Mouse (Mus musculus): ENCODE results near the gene Gm21830. TPM values are rescaled to one million over a fixed set of nuclear protein-coding genes. Genes with fewer than 3 reads are reported as not detected.
"Not testable (repeated sequence)": the region's sequence is repeated elsewhere in the genome, so short reads cannot be mapped to it uniquely, and the experiment has no call there.

Gene Gm21830
- not detected in 2 replicates for polyA plus RNA-seq (2016; fragmentation: Nextera tagmentation; extraction: Ambion mirVana)

DNA sequence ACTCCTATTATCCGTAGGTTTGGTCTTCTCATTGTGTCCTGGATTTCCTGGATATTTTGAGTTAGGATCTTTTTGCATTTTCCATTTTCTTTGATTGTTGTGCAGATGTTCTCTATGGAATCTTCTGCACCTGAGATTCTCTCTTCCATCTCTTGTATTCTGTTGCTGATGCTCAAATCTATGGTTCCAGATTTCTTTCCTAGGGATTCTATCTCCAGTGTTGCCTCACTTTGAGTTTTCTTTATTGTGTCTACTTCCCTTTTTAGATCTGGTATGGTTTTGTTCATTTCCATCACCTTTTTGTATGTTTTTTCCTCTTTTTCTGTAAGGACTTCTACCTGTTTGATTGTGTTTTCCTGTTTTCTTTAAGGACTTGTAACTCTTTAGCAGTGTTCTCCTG lies at the start of gene Gm21830:
Gene Gm21830 (plus strand): TSS at position 301 of the 400 bp plus-strand sequence.
- not testable (repeated sequence) for H3K4me2 ChIP-seq (replicated peaks); H3K9ac ChIP-seq; H3K27ac ChIP-seq; H3K4me1 ChIP-seq; H3K27me3 ChIP-seq (replicated peaks); H3K4me3 ChIP-seq; H3K36me3 ChIP-seq; ATAC-seq (ENCODE audit: low FRiP score, low read depth); H3K9me3 ChIP-seq
- no CpG with 5 or more reads among the region's 1 CpGs for WGBS

GRCm38 (mm10) chr2:67364506-67364905 lies 49.0 kb upstream of the Gm21830 start:
- ATAC-seq (ENCODE audit: low FRiP score, low read depth) = no peak
- H3K4me3 ChIP-seq = no peak overlapping the region
- H3K9me3 ChIP-seq = no peaks in the 10 kb centered on the region
- WGBS = 89% methylated on average over 2 of the region's 2 CpGs
- H3K4me1 ChIP-seq = no peaks in the 10 kb centered on the region
- H3K4me2 ChIP-seq (replicated peaks) = no peak overlapping the region
- H3K27ac ChIP-seq = no peak overlapping the region
- H3K9ac ChIP-seq = no peak overlapping the region
- no peaks in the 10 kb centered on the region for H3K27me3 ChIP-seq (replicated peaks)
- H3K36me3 ChIP-seq = no peaks in the 10 kb centered on the region

- Histone ChIP-seq H3K4me2 (replicated peaks) (no peak overlapping the region), H3K9me3 (no peaks in the 10 kb centered on the region), H3K36me3 (no peaks in the 10 kb centered on the region), H3K9ac (no peak overlapping the region), H3K27ac (no peak overlapping the region), H3K27me3 (replicated peaks) (no peaks in the 10 kb centered on the region), H3K4me1 (no peaks in the 10 kb centered on the region), H3K4me3 (no peak overlapping the region)
- ATAC-seq (ENCODE audit: low FRiP score, low read depth) = no peak
- 55% methylated on average over 3 of the region's 3 CpGs for WGBS
Observed at GRCm38 (mm10) chr2:67378504-67378903, 35.0 kb upstream of the Gm21830 start.

GRCm38 (mm10) chr2:67420853-67421252 lies 7.3 kb downstream of the Gm21830 start:
- Histone ChIP-seq H3K9ac (no peak overlapping the region), H3K27me3 (replicated peaks) (no peaks in the 10 kb centered on the region), H3K36me3 (no peaks in the 10 kb centered on the region), H3K4me3 (no peak overlapping the region), H3K9me3 (no peaks in the 10 kb centered on the region), H3K4me1 (no peaks in the 10 kb centered on the region), H3K4me2 (replicated peaks) (no peak overlapping the region), H3K27ac (no peak overlapping the region)
- ATAC-seq (ENCODE audit: low FRiP score, low read depth) = no peak

DNA sequence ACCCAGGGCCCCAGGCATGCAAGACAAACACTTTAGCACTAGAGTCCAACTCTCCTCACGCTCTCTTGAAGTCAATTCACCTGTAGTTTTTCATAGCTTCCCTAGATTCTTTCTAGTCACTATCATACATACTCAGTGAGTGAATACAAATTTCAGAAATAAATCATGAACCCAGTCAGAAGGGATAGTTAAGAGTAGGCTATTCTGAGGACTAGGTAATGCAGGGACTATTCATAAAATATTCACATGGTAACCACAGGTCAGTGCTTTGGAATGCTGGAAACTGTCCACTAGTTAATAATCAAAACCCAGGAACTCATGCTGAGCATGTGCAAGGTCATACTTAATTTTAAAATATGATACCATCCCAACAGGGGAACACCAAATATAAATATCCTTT lies 9.3 kb downstream of the Gm21830 start:
- no peaks in the 10 kb centered on the region for H3K27me3 ChIP-seq (replicated peaks)
- no peak overlapping the region for H3K27ac ChIP-seq
- no peak for ATAC-seq (ENCODE audit: low FRiP score, low read depth)
- no peaks in the 10 kb centered on the region for H3K36me3 ChIP-seq
- no peak overlapping the region for H3K4me3 ChIP-seq
- no peaks in the 10 kb centered on the region for H3K4me1 ChIP-seq
- H3K9ac ChIP-seq = no peak overlapping the region
- H3K4me2 ChIP-seq (replicated peaks) = no peak overlapping the region
- H3K9me3 ChIP-seq = no peaks in the 10 kb centered on the region
- WGBS = 85% methylated on average over 1 of the region's 1 CpGs

- no peaks in the 10 kb centered on the region for H3K9me3 ChIP-seq
- H3K36me3 ChIP-seq = no peaks in the 10 kb centered on the region
- no peaks in the 10 kb centered on the region for H3K4me1 ChIP-seq
- H3K9ac ChIP-seq = no peak within 1 kb of the TSS
- WGBS = 60% methylated on average over 2 of the region's 2 CpGs
- H3K27ac ChIP-seq = no peak within 1 kb of the TSS
- no peak within 1 kb of the TSS for H3K4me3 ChIP-seq
- no peak within 1 kb of the TSS for H3K4me2 ChIP-seq (replicated peaks)
- ATAC-seq (ENCODE audit: low FRiP score, low read depth) = no peak
- H3K27me3 ChIP-seq (replicated peaks) = no peaks in the 10 kb centered on the region
Observed at GRCm38 (mm10) chr2:67433081-67433480, 19.6 kb downstream of the Gm21830 start, which contains the start of gene Gm26727. Gene Gm26727, minus strand, starts transcription at chr2:67433181.

GRCm38 (mm10) chr2:67438309-67438708 lies 24.8 kb downstream of the Gm21830 start:
- Histone ChIP-seq H3K36me3 (no peaks in the 10 kb centered on the region), H3K9ac (no peak overlapping the region), H3K4me3 (no peak overlapping the region), H3K27ac (no peak overlapping the region), H3K4me1 (no peaks in the 10 kb centered on the region), H3K27me3 (replicated peaks) (no peaks in the 10 kb centered on the region), H3K4me2 (replicated peaks) (no peak overlapping the region), H3K9me3 (no peaks in the 10 kb centered on the region)
- WGBS = 88% methylated on average over 8 of the region's 8 CpGs
- no peak for ATAC-seq (ENCODE audit: low FRiP score, low read depth)

GRCm38 (mm10) chr2:67445780-67446179 lies 32.3 kb downstream of the Gm21830 start, which contains the start of gene Xirp2:
Gene Xirp2, plus strand, starts transcription at chr2:67446002.
- no peaks in the 10 kb centered on the region for H3K4me1 ChIP-seq
- no peak within 1 kb of the TSS for H3K9ac ChIP-seq
- H3K27me3 ChIP-seq (replicated peaks) = no peaks in the 10 kb centered on the region
- H3K4me3 ChIP-seq = no peak within 1 kb of the TSS
- H3K4me2 ChIP-seq (replicated peaks) = no peak within 1 kb of the TSS
- H3K36me3 ChIP-seq = no peaks in the 10 kb centered on the region
- no peak within 1 kb of the TSS for H3K27ac ChIP-seq
- no peak for ATAC-seq (ENCODE audit: low FRiP score, low read depth)
- 77% methylated on average over 3 of the region's 3 CpGs for WGBS
- no peaks in the 10 kb centered on the region for H3K9me3 ChIP-seq

GRCm38 (mm10) chr2:67446772-67447171 lies 33.2 kb downstream of the Gm21830 start:
- Histone ChIP-seq H3K9me3 (no peaks in the 10 kb centered on the region), H3K36me3 (no peaks in the 10 kb centered on the region), H3K27me3 (replicated peaks) (no peaks in the 10 kb centered on the region), H3K9ac (no peak overlapping the region), H3K27ac (no peak overlapping the region), H3K4me3 (no peak overlapping the region), H3K4me2 (replicated peaks) (no peak overlapping the region), H3K4me1 (no peaks in the 10 kb centered on the region)
- no peak for ATAC-seq (ENCODE audit: low FRiP score, low read depth)
- WGBS = 91% methylated on average over 1 of the region's 1 CpGs

GRCm38 (mm10) chr2:67447206-67447605 lies 33.7 kb downstream of the Gm21830 start:
- Histone ChIP-seq H3K4me2 (replicated peaks) (no peak overlapping the region), H3K4me3 (no peak overlapping the region), H3K4me1 (no peaks in the 10 kb centered on the region), H3K9ac (no peak overlapping the region), H3K27ac (no peak overlapping the region), H3K36me3 (no peaks in the 10 kb centered on the region), H3K27me3 (replicated peaks) (no peaks in the 10 kb centered on the region), H3K9me3 (no peaks in the 10 kb centered on the region)
- 77% methylated on average over 12 of the region's 12 CpGs for WGBS
- ATAC-seq (ENCODE audit: low FRiP score, low read depth) = no peak

DNA sequence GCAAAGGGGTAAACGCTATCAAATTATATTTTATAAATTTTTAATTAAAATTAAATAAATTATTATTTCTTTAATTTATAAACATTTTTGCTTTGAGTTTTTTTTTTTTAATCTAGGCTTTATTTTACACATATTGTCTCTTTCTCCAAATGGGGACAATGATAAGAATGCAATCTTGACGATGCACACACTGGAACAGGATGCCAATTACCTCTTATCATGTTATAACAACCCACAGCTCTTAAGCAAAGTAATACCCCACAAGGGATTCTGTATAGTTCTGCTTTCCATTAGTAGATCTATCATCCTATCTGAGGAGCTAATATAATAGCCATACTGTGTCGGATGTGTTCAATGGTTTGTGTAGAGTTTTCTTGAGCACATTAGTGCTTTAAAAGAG lies 47.3 kb downstream of the Gm21830 start:
- WGBS = 78% methylated on average over 3 of the region's 3 CpGs
- Histone ChIP-seq H3K9me3 (no peaks in the 10 kb centered on the region), H3K9ac (no peak overlapping the region), H3K27ac (no peak overlapping the region), H3K4me1 (no peaks in the 10 kb centered on the region), H3K4me2 (replicated peaks) (no peak overlapping the region), H3K27me3 (replicated peaks) (no peaks in the 10 kb centered on the region), H3K4me3 (no peak overlapping the region), H3K36me3 (no peaks in the 10 kb centered on the region)
- ATAC-seq (ENCODE audit: low FRiP score, low read depth) = no peak

- no peak overlapping the region for H3K27ac ChIP-seq
- no peaks in the 10 kb centered on the region for H3K27me3 ChIP-seq (replicated peaks)
- H3K36me3 ChIP-seq = no peaks in the 10 kb centered on the region
- no peaks in the 10 kb centered on the region for H3K4me1 ChIP-seq
- ATAC-seq (ENCODE audit: low FRiP score, low read depth) = no peak
- 89% methylated on average over 7 of the region's 7 CpGs for WGBS
- H3K9me3 ChIP-seq = no peaks in the 10 kb centered on the region
- no peak overlapping the region for H3K9ac ChIP-seq
- no peak overlapping the region for H3K4me3 ChIP-seq
- H3K4me2 ChIP-seq (replicated peaks) = no peak overlapping the region
Observed at GRCm38 (mm10) chr2:67467036-67467435, 53.5 kb downstream of the Gm21830 start.

DNA sequence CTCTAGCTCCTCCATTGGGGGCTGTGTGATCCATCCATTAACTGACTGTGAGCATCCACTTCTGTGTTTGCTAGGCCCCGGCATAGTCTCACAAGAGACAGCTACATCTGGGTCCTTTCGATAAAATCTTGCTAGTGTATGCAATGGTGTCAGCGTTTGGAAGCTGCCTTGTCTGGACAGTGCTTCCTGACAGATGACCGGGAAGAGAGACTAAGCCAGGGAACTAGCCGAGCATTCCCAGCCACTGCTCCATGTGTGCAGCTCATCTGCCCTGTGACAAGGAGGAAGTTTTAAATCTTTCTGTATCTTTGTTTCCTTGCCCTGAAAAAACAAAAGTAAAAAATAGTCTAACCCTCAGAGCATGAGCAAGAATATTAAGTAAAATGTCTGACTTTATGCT lies 56.5 kb downstream of the Gm21830 start:
- ATAC-seq (ENCODE audit: low FRiP score, low read depth); H3K4me2 ChIP-seq (replicated peaks); H3K9ac ChIP-seq; H3K27ac ChIP-seq; H3K27me3 ChIP-seq (replicated peaks); H3K9me3 ChIP-seq; H3K4me3 ChIP-seq; H3K4me1 ChIP-seq; H3K36me3 ChIP-seq: not testable (repeated sequence)
- 75% methylated on average over 5 of the region's 5 CpGs for WGBS

All from neural tube, embryonic 12.5 days (tissue).